Mouse (Mus musculus) stomach, postnatal 0 days (tissue): ENCODE measurements around the gene Bicd1. TPM values are rescaled to one million over a fixed set of nuclear protein-coding genes. Genes with fewer than 3 reads are reported as not detected.
"Not testable (repeated sequence)": the region's sequence is repeated elsewhere in the genome, so short reads cannot be mapped to it uniquely, and the experiment has no call there.

Source experiments
- ATAC-seq: fragments of 200-750 bp; cut with Nextera tagmentation; 2 replicates; pipeline ENCODE4 v1.8.0; 2017; ENCODE audit not compliant: low FRiP score, low TSS enrichment
- DNase-seq: peaks from one replicate; pipeline ENCODE4 v3.0.0-alpha.2; 2016; ENCODE audit warnings: low spot score
- H3K27ac ChIP-seq: fragments of 300-500 bp; sonication (generic); replicated peaks from 2 replicates; pipeline ENCODE4 v1.5.1; 2014; ENCODE audit warnings: mild to moderate bottlenecking, control low read depth
- H3K27me3 ChIP-seq: fragments of 300-500 bp; sonication (generic); 2 replicates; pipeline ENCODE4 v1.6.1; 2014; ENCODE audit warnings: low read length; ENCODE audit not compliant: control insufficient read depth, insufficient read depth
- H3K36me3 ChIP-seq: fragments of 300-500 bp; sonication (generic); 2 replicates; pipeline ENCODE4 v1.6.1; 2014; ENCODE audit warnings: low read length, mixed read lengths; ENCODE audit not compliant: control insufficient read depth, insufficient read depth
- H3K4me1 ChIP-seq: fragments of 300-500 bp; sonication (generic); replicated peaks from 2 replicates; pipeline ENCODE4 v1.6.1; 2014; ENCODE audit warnings: antibody characterized with exemption; ENCODE audit not compliant: control insufficient read depth, insufficient read depth
- H3K4me2 ChIP-seq: fragments of 300-500 bp; sonication (generic); replicated peaks from 2 replicates; pipeline ENCODE4 v1.6.1; 2014; ENCODE audit warnings: low read depth, mild to moderate bottlenecking, control low read depth, moderate library complexity
- H3K4me3 ChIP-seq: fragments of 300-500 bp; sonication (generic); 2 replicates; pipeline ENCODE4 v1.5.1; 2014; ENCODE audit warnings: low read depth, low read length, control low read depth
- H3K9ac ChIP-seq: fragments of 300-500 bp; sonication (generic); 2 replicates; pipeline ENCODE4 v1.6.1; 2014; ENCODE audit warnings: mild to moderate bottlenecking, low read length, control low read depth, mixed read lengths
- H3K9me3 ChIP-seq: fragments of 300-500 bp; sonication (generic); 2 replicates; pipeline ENCODE4 v1.6.1; 2016; ENCODE audit warnings: low read length; ENCODE audit not compliant: control insufficient read depth
- CTCF ChIP-seq: IDR thresholded peaks from 2 replicates; pipeline ENCODE4 v1.5.1; 2016; ENCODE audit warnings: antibody characterized with exemption, low read depth, mild to moderate bottlenecking, moderate library complexity
- EP300 ChIP-seq: optimal IDR thresholded peaks from 2 replicates; pipeline ENCODE3; 2016; ENCODE audit warnings: antibody characterized with exemption
- WGBS: fragments of 180-500 bp; shearing (Covaris S2); extraction: QIAGEN DNeasy Blood & Tissue Kit; methylation state at CpG from one replicate; pipeline ENCODE4 v1.1.7; 2014; 5-methylcytosine and 5-hydroxymethylcytosine counted together
- polyA plus RNA-seq: library from polyadenylated mRNA; unstranded; fragments of >200 nt; fragmentation: Nextera tagmentation; extraction: Ambion mirVana; gene quantifications from 2 replicates; pipeline ENCODE4 v1.2.1, GENCODE M21; 2015

Bicd1 gene
- polyA plus RNA-seq, 1 experiment from 2014 or later, result 4.5 TPM

DNA sequence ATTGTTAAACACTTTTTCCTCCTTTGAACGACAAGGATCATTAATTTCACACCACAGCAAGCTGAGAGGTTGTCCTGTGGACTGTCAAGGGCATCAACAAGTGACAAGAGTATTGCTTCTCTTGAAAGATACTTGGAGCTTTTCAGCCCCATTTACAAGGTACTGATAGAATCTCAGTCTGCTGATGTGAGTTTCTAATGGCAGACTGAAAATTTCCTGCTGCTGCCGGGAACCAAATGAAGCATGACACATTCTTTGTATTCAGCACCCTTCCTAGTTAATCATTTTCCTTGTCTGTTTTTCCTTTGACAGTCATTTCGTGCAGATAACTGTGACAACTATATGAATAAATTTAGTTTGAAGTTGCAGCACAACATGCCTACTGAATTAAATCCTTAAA, 22.3 kb upstream of the Bicd1 start:
- no peak for ATAC-seq
- Histone ChIP-seq H3K9me3 (no peaks in the 10 kb centered on the region), H3K4me2 (no peak overlapping the region), H3K9ac (no peak overlapping the region), H3K4me1 (no peaks in the 10 kb centered on the region), H3K4me3 (no peak overlapping the region), H3K36me3 (no peaks in the 10 kb centered on the region), H3K27ac (no peak overlapping the region), H3K27me3 (no peaks in the 10 kb centered on the region)
- no peak for DNase-seq
- TF ChIP-seq EP300, result no peak
- TF ChIP-seq CTCF, result no peak
- 23% methylated on average over 3 of the region's 3 CpGs for WGBS

- WGBS, result 92% methylated on average over 2 of the region's 2 CpGs
These were observed 19.1 kb upstream of the Bicd1 start for GRCm38 (mm10) chr6:149389626-149390025.

DNA sequence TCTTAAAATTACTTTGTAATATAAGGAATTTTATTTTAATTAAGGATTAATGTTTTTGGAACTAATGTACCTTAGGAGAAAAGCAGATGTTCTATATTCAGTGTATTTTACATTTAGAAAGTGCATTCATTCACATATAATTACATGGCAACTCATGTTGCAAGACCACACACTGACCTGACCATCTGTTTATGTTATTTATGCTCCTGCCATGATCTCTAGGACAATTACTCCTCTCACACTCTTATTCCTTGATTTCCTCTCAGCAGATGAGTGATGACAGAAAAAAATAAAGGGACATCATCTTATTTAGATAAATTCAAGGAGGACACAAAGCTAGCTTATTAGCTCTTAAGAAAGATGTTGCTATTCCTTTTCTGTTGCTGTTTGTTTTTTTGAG, 9.3 kb upstream of the Bicd1 start:
- no peak overlapping the region for H3K4me2 ChIP-seq
- H3K4me1 ChIP-seq, result no peaks in the 10 kb centered on the region
- no peaks in the 10 kb centered on the region for H3K27me3 ChIP-seq
- no peaks in the 10 kb centered on the region for H3K36me3 ChIP-seq
- no peak overlapping the region for H3K9ac ChIP-seq
- no peak for ATAC-seq
- no peak for DNase-seq
- no peaks in the 10 kb centered on the region for H3K9me3 ChIP-seq
- no peak overlapping the region for H3K4me3 ChIP-seq
- no peak for TF ChIP-seq CTCF
- no peak for TF ChIP-seq EP300
- H3K27ac ChIP-seq, result no peak overlapping the region

More at GRCm38 (mm10) chr6:149389626-149390025, 19.1 kb upstream of the Bicd1 start:
- H3K4me2 ChIP-seq, H3K36me3 ChIP-seq, H3K27ac ChIP-seq, H3K4me3 ChIP-seq, H3K4me1 ChIP-seq, ATAC-seq, DNase-seq, H3K9me3 ChIP-seq, H3K27me3 ChIP-seq, H3K9ac ChIP-seq: not testable (repeated sequence)

DNA sequence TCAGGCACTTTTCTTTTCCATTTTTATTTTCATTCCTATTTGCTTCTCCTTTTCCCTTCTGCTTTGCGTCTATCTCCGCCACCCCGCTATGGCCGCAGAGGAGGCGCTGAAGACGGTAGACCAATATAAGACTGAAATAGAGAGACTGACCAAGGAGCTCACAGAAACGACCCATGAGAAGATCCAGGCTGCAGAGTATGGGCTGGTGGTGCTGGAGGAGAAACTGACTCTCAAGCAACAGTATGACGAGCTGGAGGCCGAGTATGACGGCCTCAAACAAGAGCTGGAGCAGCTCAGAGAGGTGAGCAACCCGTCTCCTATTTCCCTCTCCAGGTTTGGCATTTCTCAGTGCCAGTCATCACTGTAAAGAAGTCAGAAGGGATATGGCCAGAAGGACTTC, 655 bp downstream of the Bicd1 start:
- TF ChIP-seq EP300 (no peak), CTCF (no peak)
- DNase-seq, result peak; percentile 39

GRCm38 (mm10) chr6:149409845-149410244, 1.2 kb downstream of the Bicd1 start:
- no peak overlapping the region for H3K9ac ChIP-seq
- no peaks in the 10 kb centered on the region for H3K27me3 ChIP-seq
- no peaks in the 10 kb centered on the region; the same call in 1 of the 2 replicates for H3K4me1 ChIP-seq
- WGBS, result 21% methylated on average over 4 of the region's 4 CpGs
- no peaks in the 10 kb centered on the region for H3K36me3 ChIP-seq
- TF ChIP-seq CTCF (no peak), EP300 (no peak)
- no peak overlapping the region for H3K27ac ChIP-seq
- peak overlapping the region; percentile 66; the same call in 1 of the 2 replicates for H3K4me3 ChIP-seq
- H3K4me2 ChIP-seq, result peak overlapping the region; percentile 85
- no peaks in the 10 kb centered on the region for H3K9me3 ChIP-seq
- ATAC-seq (no peak), DNase-seq (no peak)

More for the DNA sequence above, 655 bp downstream of the Bicd1 start:
- Histone ChIP-seq H3K4me2 (peak overlapping the region; percentile 85), H3K9ac (peak overlapping the region; percentile 69), H3K4me1 (no peaks in the 10 kb centered on the region; the same call in 1 of the 2 replicates), H3K36me3 (no peaks in the 10 kb centered on the region), H3K27ac (peak overlapping the region; percentile 75), H3K27me3 (no peaks in the 10 kb centered on the region), H3K9me3 (no peaks in the 10 kb centered on the region), H3K4me3 (peak overlapping the region; percentile 66)
- WGBS, result under 1% methylated on average over 11 of the region's 11 CpGs
- peak; percentile 48 for ATAC-seq

DNA sequence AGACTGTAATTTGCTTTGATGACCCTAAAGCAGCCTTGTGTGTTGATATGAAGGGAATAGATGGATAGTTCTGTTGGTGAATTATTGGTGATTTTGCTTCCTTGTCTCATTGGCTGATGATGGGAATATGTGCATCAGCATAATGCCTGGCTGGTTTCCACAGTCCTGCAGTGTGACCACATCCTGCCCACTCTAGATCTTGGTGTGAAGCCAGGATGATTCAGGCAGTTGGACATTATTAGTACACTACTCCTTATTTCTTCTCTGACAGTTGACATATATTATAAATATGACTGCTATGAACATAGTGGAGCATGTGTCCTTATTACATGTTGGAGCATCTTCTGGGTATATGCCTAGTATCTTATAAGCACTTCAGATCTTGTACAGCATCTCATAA, 4.6 kb downstream of the Bicd1 start:
- Histone ChIP-seq H3K4me3 (no peak overlapping the region), H3K9ac (no peak overlapping the region), H3K9me3 (no peaks in the 10 kb centered on the region), H3K4me2 (no peak overlapping the region), H3K4me1 (no peaks in the 10 kb centered on the region; the same call in 1 of the 2 replicates), H3K27ac (no peak overlapping the region), H3K27me3 (no peaks in the 10 kb centered on the region), H3K36me3 (no peaks in the 10 kb centered on the region)
- no peak for DNase-seq
- ATAC-seq, result no peak
- TF ChIP-seq EP300 (no peak), CTCF (no peak)
